In the genomic region with DNA sequence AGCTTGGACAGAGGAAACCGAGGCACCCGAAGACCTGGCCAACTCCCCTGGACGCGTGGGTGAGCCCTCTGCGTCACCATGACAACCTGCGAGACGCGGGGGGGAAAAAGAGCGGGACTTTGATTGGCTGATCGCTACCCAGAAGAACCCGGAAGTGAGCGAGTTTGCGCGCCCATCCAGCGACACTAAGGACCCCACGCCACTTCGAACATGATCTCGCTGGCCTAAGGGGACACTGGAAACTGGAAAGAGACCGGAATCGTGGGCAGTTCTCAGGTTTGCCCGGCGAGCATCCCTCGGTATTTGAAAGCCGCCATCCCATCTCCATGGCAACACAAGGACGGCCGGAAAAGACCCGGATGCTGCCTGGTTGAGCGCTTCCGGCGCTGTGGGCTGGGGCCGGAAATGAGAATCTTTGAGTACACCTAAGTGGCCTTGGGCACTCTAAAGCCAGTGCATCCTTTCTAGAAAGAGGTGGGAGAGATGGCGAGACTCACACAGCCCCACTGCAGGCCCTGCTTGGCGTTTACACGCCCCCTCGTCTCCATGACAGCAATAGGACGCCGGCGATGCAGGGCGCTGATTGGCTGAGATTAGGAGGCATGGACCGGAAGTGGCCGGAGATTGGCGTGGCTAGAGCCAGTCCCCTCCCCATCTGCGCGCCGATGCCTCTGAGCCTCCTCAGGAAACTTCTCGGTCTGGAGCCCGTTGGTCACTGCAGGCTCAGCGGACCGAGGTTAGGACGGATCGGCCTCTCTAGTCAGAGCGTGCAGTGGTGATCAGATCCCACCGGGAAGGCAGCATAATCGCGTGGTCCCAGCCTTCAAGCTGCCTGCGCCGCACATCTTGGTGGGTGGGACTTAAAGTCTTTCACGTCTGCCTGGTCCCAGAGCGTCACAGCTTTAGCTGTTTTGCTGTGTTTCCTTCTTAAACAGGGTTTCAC, we compare ENCODE assay signal across 8 mouse cellular contexts. TPM values are rescaled to one million over a fixed set of nuclear protein-coding genes. Genes with fewer than 3 reads are reported as not detected.
DNase-seq lines count a peak whose midpoint lies in the region; ATAC-seq lines count a peak whose summit lies in the region.

Gene Ulk4 (minus strand): TSS at position 80 of the 943 bp plus-strand sequence.

- under 1% methylated on average over 59 of the region's 59 CpGs for WGBS in forebrain, embryonic 11.5 days
- under 1% methylated on average over 59 of the region's 59 CpGs for WGBS in heart, embryonic 16.5 days
- WGBS in liver, embryonic 15.5 days (ENCODE audit: insufficient replicate concordance) = under 1% methylated on average over 59 of the region's 59 CpGs
- WGBS in neural tube, embryonic 12.5 days = under 1% methylated on average over 59 of the region's 59 CpGs

- no peaks in the 10 kb centered on the region for H3K27me3 ChIP-seq in forebrain, embryonic 11.5 days (ENCODE audit: control insufficient read depth, insufficient read depth, low read length)
- no peaks in the 10 kb centered on the region for H3K27me3 ChIP-seq in heart, embryonic 16.5 days (ENCODE audit: control insufficient read depth, insufficient read depth, low read length)
- no peaks in the 10 kb centered on the region for H3K27me3 ChIP-seq in liver, embryonic 15.5 days
- H3K27me3 ChIP-seq in neural tube, embryonic 12.5 days (replicated peaks) = no peaks in the 10 kb centered on the region

- H3K27ac ChIP-seq in forebrain, embryonic 11.5 days (ENCODE audit: low read depth, low read length) = peak within 1 kb of the TSS; percentile 86
- H3K27ac ChIP-seq in heart, embryonic 16.5 days (ENCODE audit: low read length) = peak within 1 kb of the TSS; percentile 79
- peak within 1 kb of the TSS; percentile 58 for H3K27ac ChIP-seq in liver, embryonic 15.5 days (replicated peaks)
- peak within 1 kb of the TSS; percentile 64; the same call in 1 of the 2 replicates for H3K27ac ChIP-seq in neural tube, embryonic 12.5 days

- DNase-seq in CD8-positive naive resting alpha-beta T cell, adult 2 months (ENCODE audit: low read depth in 2 of 2, low spot score in 2 of 2) = peak; percentile 79 to 85
- peak; percentile 84 for DNase-seq in c-Kit-positive CD71-negative TER-119-negative erythroid progenitor cells, embryonic 14.5 days (ENCODE audit: low read depth)
- peak; percentile 93 for DNase-seq in forebrain, embryonic 11.5 days (ENCODE audit: low spot score)
- peak; percentile 95 for DNase-seq in kidney, postnatal 36 days
- peak; percentile 90 for DNase-seq in telencephalon, adult 2 months (ENCODE audit: low read depth, low spot score)

- H3K4me2 ChIP-seq in forebrain, embryonic 11.5 days (ENCODE audit: low read depth, low read length, severe bottlenecking) = peak within 1 kb of the TSS; percentile 84
- H3K4me2 ChIP-seq in heart, embryonic 16.5 days (ENCODE audit: low read depth, low read length) = peak within 1 kb of the TSS; percentile 86
- H3K4me2 ChIP-seq in liver, embryonic 15.5 days = peak within 1 kb of the TSS; percentile 87
- peak within 1 kb of the TSS; percentile 84 for H3K4me2 ChIP-seq in neural tube, embryonic 12.5 days (replicated peaks)

- peaks cover 2% of the 10 kb centered on the region; the same call in 1 of the 2 replicates for H3K4me1 ChIP-seq in forebrain, embryonic 11.5 days (replicated peaks; ENCODE audit: control insufficient read depth, insufficient read depth, low read length)
- peaks cover 4% of the 10 kb centered on the region for H3K4me1 ChIP-seq in heart, embryonic 16.5 days (ENCODE audit: control insufficient read depth, insufficient read depth, low read length)
- peaks cover 19% of the 10 kb centered on the region for H3K4me1 ChIP-seq in liver, embryonic 15.5 days (replicated peaks)
- peaks cover 10% of the 10 kb centered on the region for H3K4me1 ChIP-seq in neural tube, embryonic 12.5 days

- peak within 1 kb of the TSS; percentile 70 for H3K9ac ChIP-seq in forebrain, embryonic 11.5 days (ENCODE audit: low read length)
- peak within 1 kb of the TSS; percentile 78 for H3K9ac ChIP-seq in heart, embryonic 16.5 days (ENCODE audit: low read length)
- peak within 1 kb of the TSS; percentile 47 for H3K9ac ChIP-seq in liver, embryonic 15.5 days
- H3K9ac ChIP-seq in neural tube, embryonic 12.5 days = peak within 1 kb of the TSS; percentile 69

- no peaks in the 10 kb centered on the region for H3K36me3 ChIP-seq in forebrain, embryonic 11.5 days (ENCODE audit: control insufficient read depth, insufficient read depth, low read length)
- no peaks in the 10 kb centered on the region for H3K36me3 ChIP-seq in heart, embryonic 16.5 days (ENCODE audit: control insufficient read depth, insufficient read depth)
- no peaks in the 10 kb centered on the region for H3K36me3 ChIP-seq in liver, embryonic 15.5 days (replicated peaks)
- no peaks in the 10 kb centered on the region for H3K36me3 ChIP-seq in neural tube, embryonic 12.5 days

- peak within 1 kb of the TSS; percentile 70 for H3K4me3 ChIP-seq in forebrain, embryonic 11.5 days (ENCODE audit: low read depth, low read length)
- peak within 1 kb of the TSS; percentile 64 for H3K4me3 ChIP-seq in heart, embryonic 16.5 days (ENCODE audit: low read length)
- peak within 1 kb of the TSS; percentile 77 for H3K4me3 ChIP-seq in liver, embryonic 15.5 days (replicated peaks)
- H3K4me3 ChIP-seq in neural tube, embryonic 12.5 days = peak within 1 kb of the TSS; percentile 68

- H3K9me3 ChIP-seq in forebrain, embryonic 11.5 days (ENCODE audit: control insufficient read depth, low read length) = no peaks in the 10 kb centered on the region; the same call in 1 of the 2 replicates
- H3K9me3 ChIP-seq in heart, embryonic 16.5 days (replicated peaks; ENCODE audit: control insufficient read depth, low read length) = peaks cover 3% of the 10 kb centered on the region; the same call in 1 of the 2 replicates
- no peaks in the 10 kb centered on the region for H3K9me3 ChIP-seq in liver, embryonic 15.5 days (replicated peaks)
- H3K9me3 ChIP-seq in neural tube, embryonic 12.5 days = peaks cover 5% of the 10 kb centered on the region; the same call in 1 of the 2 replicates

- ATAC-seq in forebrain, embryonic 11.5 days (replicated peaks; ENCODE audit: low FRiP score) = peak; percentile 96
- peak; percentile 97 for ATAC-seq in heart, embryonic 16.5 days (replicated peaks; ENCODE audit: extremely low read depth, insufficient read depth, low FRiP score)
- ATAC-seq in liver, embryonic 15.5 days (ENCODE audit: insufficient read depth) = peak; percentile 92
- peak; percentile 97 for ATAC-seq in neural tube, embryonic 12.5 days (ENCODE audit: low FRiP score, low read depth)

RNA-seq across cellular contexts. Expression of gene Ulk4, which starts in this region (rescaled TPM):
- 144 and 163 TPM in 2 replicates for polyA plus RNA-seq in forebrain, embryonic 11.5 days (2014; fragmentation: Nextera tagmentation; extraction: Ambion mirVana)
- polyA plus RNA-seq in heart, embryonic 16.5 days (2015; fragmentation: Nextera tagmentation; extraction: Ambion mirVana) = 86.4 and 105 TPM in 2 replicates
- polyA plus RNA-seq in liver, embryonic 15.5 days (2015; fragmentation: Nextera tagmentation; extraction: Ambion mirVana) = 32.4 and 32.8 TPM in 2 replicates
- polyA plus RNA-seq in neural tube, embryonic 12.5 days (2016; fragmentation: Nextera tagmentation; extraction: Ambion mirVana) = 143 and 144 TPM in 2 replicates

Comparison
In these comparisons a context has a peak if more than half of its experiments do, and no peak if none do; other contexts are left out.
1. Peak in every context shown above with its lines: DNase-seq, ATAC-seq, H3K4me3 ChIP-seq and H3K27ac ChIP-seq.